In the genomic region with DNA sequence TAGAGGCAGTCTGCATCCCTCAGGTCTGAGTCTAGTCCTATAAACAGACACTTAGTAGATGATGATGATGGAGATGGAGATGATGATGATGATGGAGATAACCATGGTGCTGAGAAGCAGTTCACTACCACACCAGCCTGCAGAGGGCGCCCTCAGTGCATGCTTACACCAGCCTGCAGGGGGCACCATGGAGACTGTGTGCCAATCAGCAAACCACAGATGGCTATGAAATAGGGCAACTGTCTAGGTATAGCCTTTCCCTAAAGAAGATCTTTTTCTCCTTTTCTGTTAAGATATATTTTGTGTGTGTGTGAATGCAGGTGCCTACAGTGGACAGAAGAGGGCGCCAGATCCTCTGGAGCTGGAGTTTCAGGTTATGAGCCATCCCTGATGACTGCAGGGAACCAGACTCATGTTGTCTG, we compare ENCODE assay signal across 9 mouse cellular contexts. TPM values are rescaled to one million over a fixed set of nuclear protein-coding genes. Genes with fewer than 3 reads are reported as not detected.
DNase-seq lines count a peak whose midpoint lies in the region; ATAC-seq and TF ChIP-seq lines count a peak whose summit lies in the region.
"Had no signal": no experiment of that assay in that cellular context is flagged by ENCODE, and none has a peak within 500 bp of the region (broad histone marks: within the 10 kb centered on the region; RNA-seq: fewer than 3 reads in every experiment).

No protein-coding gene starts in this region.

- no peak for TF ChIP-seq POLR2A in brain, embryonic 14.5 days (IDR thresholded peaks at IDR 0.05; ENCODE audit: borderline replicate concordance, extremely low read depth, insufficient read depth, insufficient read length, poor library complexity, severe bottlenecking)
- TF ChIP-seq POLR2A in limb, embryonic 14.5 days (IDR thresholded peaks at IDR 0.05; ENCODE audit: borderline replicate concordance, extremely low read depth, insufficient read depth, insufficient read length): no peak

- no peak overlapping the region for H3K9ac ChIP-seq in intestine, postnatal 0 days (ENCODE audit: low read depth, low read length)
- no peak overlapping the region for H3K9ac ChIP-seq in intestine, embryonic 16.5 days (ENCODE audit: low read depth, low read length)
- H3K9ac ChIP-seq in limb, embryonic 14.5 days (ENCODE audit: low read depth, low read length, severe bottlenecking): no peak overlapping the region
- H3K9ac ChIP-seq: lung, embryonic 15.5 days had no signal

- no peaks in the 10 kb centered on the region for H3K36me3 ChIP-seq in intestine, postnatal 0 days (ENCODE audit: control insufficient read depth, insufficient read depth)
- H3K36me3 ChIP-seq in intestine, embryonic 16.5 days (ENCODE audit: control insufficient read depth, insufficient read depth, low read length): no peaks in the 10 kb centered on the region
- H3K36me3 ChIP-seq in limb, embryonic 14.5 days (ENCODE audit: control insufficient read depth, insufficient read depth, low read length): no peaks in the 10 kb centered on the region
- H3K36me3 ChIP-seq in splenic B cell, adult 2 months (ENCODE audit: control insufficient read depth, insufficient read depth, low read length, poor library complexity, severe bottlenecking): no peaks in the 10 kb centered on the region
- H3K36me3 ChIP-seq: lung, embryonic 15.5 days had no signal

- peak; percentile 88 for TF ChIP-seq CTCF in intestine, postnatal 0 days (IDR thresholded peaks at IDR 0.05; ENCODE audit: low read depth)
- TF ChIP-seq CTCF in brain, embryonic 14.5 days (IDR thresholded peaks at IDR 0.05; ENCODE audit: borderline replicate concordance, extremely low read depth, insufficient read depth, insufficient read length): peak; percentile 47; the same call in 1 of the 2 replicates

- peak; percentile 50 for DNase-seq in urinary bladder, postnatal 14 days (ENCODE audit: low spot score)
- no peak for DNase-seq in urinary bladder, adult 18-20 months (ENCODE audit: low spot score in 2 of 2)
- DNase-seq in brain, embryonic 14.5 days (ENCODE audit: low read depth): peak; percentile 77
- DNase-seq in limb, embryonic 14.5 days (ENCODE audit: low spot score): peak; percentile 28
- peak; percentile 43 for DNase-seq in splenic B cell, adult 2 months (ENCODE audit: low read depth, low spot score)

- peaks cover 3% of the 10 kb centered on the region; the same call in 1 of the 2 replicates for H3K4me1 ChIP-seq in intestine, postnatal 0 days (replicated peaks; ENCODE audit: control insufficient read depth, insufficient read depth, low read length)
- H3K4me1 ChIP-seq in intestine, embryonic 16.5 days (ENCODE audit: control insufficient read depth, insufficient read depth, low read length): peaks cover 20% of the 10 kb centered on the region
- H3K4me1 ChIP-seq in limb, embryonic 14.5 days (ENCODE audit: control insufficient read depth, insufficient read depth, low read length): peaks cover 6% of the 10 kb centered on the region

- WGBS in intestine, postnatal 0 days: 17% methylated on average over 2 of the region's 2 CpGs
- WGBS in intestine, embryonic 16.5 days: 23% methylated on average over 2 of the region's 2 CpGs
- WGBS in limb, embryonic 14.5 days: 14% methylated on average over 2 of the region's 2 CpGs

- H3K27me3 ChIP-seq in intestine, postnatal 0 days (replicated peaks; ENCODE audit: control insufficient read depth, insufficient read depth, low read length): no peaks in the 10 kb centered on the region
- H3K27me3 ChIP-seq in intestine, embryonic 16.5 days (replicated peaks; ENCODE audit: control insufficient read depth, insufficient read depth, low read length): no peaks in the 10 kb centered on the region
- no peaks in the 10 kb centered on the region for H3K27me3 ChIP-seq in limb, embryonic 14.5 days (ENCODE audit: control insufficient read depth, insufficient read depth, low read length)
- no peaks in the 10 kb centered on the region for H3K27me3 ChIP-seq in splenic B cell, adult 2 months (ENCODE audit: control insufficient read depth, insufficient read depth, low read length, poor library complexity, severe bottlenecking)
- H3K27me3 ChIP-seq: lung, embryonic 15.5 days had no signal

- H3K9me3 ChIP-seq in intestine, postnatal 0 days (ENCODE audit: control insufficient read depth): no peaks in the 10 kb centered on the region
- no peaks in the 10 kb centered on the region for H3K9me3 ChIP-seq in intestine, embryonic 16.5 days (ENCODE audit: control insufficient read depth, low read length)
- no peaks in the 10 kb centered on the region for H3K9me3 ChIP-seq in limb, embryonic 14.5 days (ENCODE audit: control insufficient read depth, low read length)
- H3K9me3 ChIP-seq: lung, embryonic 15.5 days had no signal

- no peak overlapping the region for H3K4me3 ChIP-seq in intestine, postnatal 0 days (ENCODE audit: low read depth, low read length)
- no peak overlapping the region for H3K4me3 ChIP-seq in intestine, embryonic 16.5 days (ENCODE audit: low read length)
- H3K4me3 ChIP-seq in limb, embryonic 14.5 days (replicated peaks; ENCODE audit: low read length): no peak overlapping the region
- H3K4me3 ChIP-seq: lung, embryonic 15.5 days had no signal

- H3K27ac ChIP-seq in intestine, postnatal 0 days (ENCODE audit: low read depth, low read length): no peak overlapping the region
- no peak overlapping the region for H3K27ac ChIP-seq in intestine, embryonic 16.5 days (ENCODE audit: low read length)
- H3K27ac ChIP-seq in limb, embryonic 14.5 days (replicated peaks; ENCODE audit: low read depth, low read length): no peak overlapping the region
- H3K27ac ChIP-seq: lung, embryonic 15.5 days had no signal

- no peak overlapping the region for H3K4me2 ChIP-seq in intestine, postnatal 0 days (replicated peaks; ENCODE audit: low read depth)
- no peak overlapping the region for H3K4me2 ChIP-seq in intestine, embryonic 16.5 days (ENCODE audit: low read depth, low read length)
- no peak overlapping the region for H3K4me2 ChIP-seq in limb, embryonic 14.5 days (replicated peaks; ENCODE audit: low read depth, low read length, severe bottlenecking)
- H3K4me2 ChIP-seq: lung, embryonic 15.5 days had no signal

- no peak for ATAC-seq in intestine, postnatal 0 days
- no peak for ATAC-seq in intestine, embryonic 16.5 days
- no peak for ATAC-seq in limb, embryonic 14.5 days (ENCODE audit: low FRiP score, low read depth)
- no peak for ATAC-seq in erythroid progenitor cell, adult 5-6 weeks (replicated peaks; ENCODE audit: low FRiP score, poor library complexity, severe bottlenecking)

RNA-seq across cellular contexts. Expression of a gene that starts 4.8 kb away (rescaled TPM):
- 3.2 TPM in 2 replicates for polyA plus RNA-seq in intestine, postnatal 0 days (2015; fragmentation: Nextera tagmentation; extraction: Ambion mirVana)
- 9.6 and 10.0 TPM in 2 replicates for polyA plus RNA-seq in intestine, embryonic 16.5 days (2015; fragmentation: Nextera tagmentation; extraction: Ambion mirVana)
- polyA plus RNA-seq in brain, embryonic 14.5 days (2012; rRNA removed): 33.3 and 48.4 TPM in 2 replicates
- polyA plus RNA-seq in limb, embryonic 14.5 days (2012; rRNA removed): 44.3 and 52.8 TPM in 2 replicates
- polyA plus RNA-seq in limb, embryonic 14.5 days (2014; fragmentation: Nextera tagmentation; extraction: Ambion mirVana): 31.5 and 31.8 TPM in 2 replicates
- total RNA-seq in erythroid progenitor cell, adult 5-6 weeks (2015; ENCODE audit: low replicate concordance): 0.72 and 2.1 TPM in 2 replicates
- total RNA-seq in erythroid progenitor cell, adult 5-6 weeks (2017; ENCODE audit: low replicate concordance): 0.26 TPM in 1 of 2 replicates, not detected in the other

RNA-seq across cellular contexts. Expression of a gene that starts 42.9 kb away (rescaled TPM):
- 0.21 TPM in 1 of 2 replicates, not detected in the other for polyA plus RNA-seq in intestine, postnatal 0 days (2015; fragmentation: Nextera tagmentation; extraction: Ambion mirVana)
- polyA plus RNA-seq in intestine, embryonic 16.5 days (2015; fragmentation: Nextera tagmentation; extraction: Ambion mirVana): 0.54 and 0.55 TPM in 2 replicates
- 1.2 TPM in 2 replicates for polyA plus RNA-seq in brain, embryonic 14.5 days (2012; rRNA removed)
- 0.83 and 1.3 TPM in 2 replicates for polyA plus RNA-seq in limb, embryonic 14.5 days (2012; rRNA removed)
- polyA plus RNA-seq in limb, embryonic 14.5 days (2014; fragmentation: Nextera tagmentation; extraction: Ambion mirVana): 0.97 and 1.3 TPM in 2 replicates
- 4.2 TPM in 1 of 2 replicates, not detected in the other for total RNA-seq in erythroid progenitor cell, adult 5-6 weeks (2015; ENCODE audit: low replicate concordance)
- total RNA-seq in erythroid progenitor cell, adult 5-6 weeks (2017; ENCODE audit: low replicate concordance): 9.9 TPM in 1 of 2 replicates, not detected in the other

RNA-seq across cellular contexts. Expression of a gene that starts 46.5 kb away (rescaled TPM):
- 860 and 1,295 TPM in 2 replicates for polyA plus RNA-seq in intestine, postnatal 0 days (2015; fragmentation: Nextera tagmentation; extraction: Ambion mirVana)
- polyA plus RNA-seq in intestine, embryonic 16.5 days (2015; fragmentation: Nextera tagmentation; extraction: Ambion mirVana): 9,012 and 11,055 TPM in 2 replicates
- 4,753 and 6,821 TPM in 2 replicates for polyA plus RNA-seq in brain, embryonic 14.5 days (2012; rRNA removed)
- polyA plus RNA-seq in limb, embryonic 14.5 days (2012; rRNA removed): 9,478 and 10,620 TPM in 2 replicates
- polyA plus RNA-seq in limb, embryonic 14.5 days (2014; fragmentation: Nextera tagmentation; extraction: Ambion mirVana): 9,964 and 14,532 TPM in 2 replicates
- total RNA-seq in erythroid progenitor cell, adult 5-6 weeks (2015; ENCODE audit: low replicate concordance): 80,494 and 89,325 TPM in 2 replicates
- 96,767 and 123,026 TPM in 2 replicates for total RNA-seq in erythroid progenitor cell, adult 5-6 weeks (2017; ENCODE audit: low replicate concordance)

RNA-seq across cellular contexts. Expression of a gene that starts 56.0 kb away (rescaled TPM):
- not detected in 2 replicates for polyA plus RNA-seq in intestine, postnatal 0 days (2015; fragmentation: Nextera tagmentation; extraction: Ambion mirVana)
- polyA plus RNA-seq in intestine, embryonic 16.5 days (2015; fragmentation: Nextera tagmentation; extraction: Ambion mirVana): 2.1 and 3.0 TPM in 2 replicates
- polyA plus RNA-seq in brain, embryonic 14.5 days (2012; rRNA removed): 1.4 and 2.4 TPM in 2 replicates
- 0.87 and 2.4 TPM in 2 replicates for polyA plus RNA-seq in limb, embryonic 14.5 days (2012; rRNA removed)
- polyA plus RNA-seq in limb, embryonic 14.5 days (2014; fragmentation: Nextera tagmentation; extraction: Ambion mirVana): 0.91 and 1.1 TPM in 2 replicates
- 247 and 301 TPM in 2 replicates for total RNA-seq in erythroid progenitor cell, adult 5-6 weeks (2015; ENCODE audit: low replicate concordance)
- 56.8 and 86.4 TPM in 2 replicates for total RNA-seq in erythroid progenitor cell, adult 5-6 weeks (2017; ENCODE audit: low replicate concordance)

RNA-seq across cellular contexts. Expression of a gene that starts 59.5 kb away (rescaled TPM):
- 405 and 624 TPM in 2 replicates for polyA plus RNA-seq in intestine, postnatal 0 days (2015; fragmentation: Nextera tagmentation; extraction: Ambion mirVana)
- 3,658 and 4,448 TPM in 2 replicates for polyA plus RNA-seq in intestine, embryonic 16.5 days (2015; fragmentation: Nextera tagmentation; extraction: Ambion mirVana)
- 2,049 and 2,752 TPM in 2 replicates for polyA plus RNA-seq in brain, embryonic 14.5 days (2012; rRNA removed)
- polyA plus RNA-seq in limb, embryonic 14.5 days (2012; rRNA removed): 4,119 and 4,850 TPM in 2 replicates
- 3,906 and 5,793 TPM in 2 replicates for polyA plus RNA-seq in limb, embryonic 14.5 days (2014; fragmentation: Nextera tagmentation; extraction: Ambion mirVana)
- 47,098 and 48,818 TPM in 2 replicates for total RNA-seq in erythroid progenitor cell, adult 5-6 weeks (2015; ENCODE audit: low replicate concordance)
- total RNA-seq in erythroid progenitor cell, adult 5-6 weeks (2017; ENCODE audit: low replicate concordance): 9,652 and 12,236 TPM in 2 replicates

Comparison
In these comparisons a context has a peak if more than half of its experiments do, and no peak if none do; other contexts are left out.
1. DNase-seq: peak in urinary bladder, postnatal 14 days (single experiment), brain, embryonic 14.5 days (single experiment), limb, embryonic 14.5 days (single experiment) and splenic B cell, adult 2 months (single experiment); none in urinary bladder, adult 18-20 months (0 of 2).